Mouse (Mus musculus) brain, embryonic 14.5 days (tissue): ENCODE measurements around the gene Slc35d3.

Experiments used
- CTCF ChIP-seq: fragments of 200-500 bp; IDR thresholded peaks from 2 replicates; pipeline ENCODE4 v1.5.1; 2012; ENCODE audit warnings: inconsistent platforms, mild to moderate bottlenecking, moderate library complexity, borderline replicate concordance; ENCODE audit not compliant: insufficient read depth, insufficient read length; ENCODE audit errors: extremely low read depth
- POLR2A ChIP-seq: fragments of 200-500 bp; IDR thresholded peaks from 2 replicates; pipeline ENCODE4 v1.6.1; 2012; ENCODE audit warnings: mild to moderate bottlenecking, inconsistent platforms, borderline replicate concordance; ENCODE audit not compliant: poor library complexity, insufficient read depth, insufficient read length, severe bottlenecking; ENCODE audit errors: extremely low read depth

- TF ChIP-seq CTCF (no peak), POLR2A (no peak)
Observed at GRCm38 (mm10) chr10:19879161-19879560, 27.9 kb upstream of the Slc35d3 start.
